Mouse (Mus musculus) liver, embryonic 12.5 days (tissue): ENCODE results near the gene Gm10338. TPM values are rescaled to one million over a fixed set of nuclear protein-coding genes. Genes with fewer than 3 reads are reported as not detected.
"Not testable (repeated sequence)": the region's sequence is repeated elsewhere in the genome, so short reads cannot be mapped to it uniquely, and the experiment has no call there.

Experiments used
- ATAC-seq: fragments of 200-750 bp; cut with Nextera tagmentation; 2 replicates; pipeline ENCODE4 v1.8.0; 2017; ENCODE audit warnings: moderate number of reproducible peaks, mild to moderate bottlenecking, moderate library complexity
- H3K27ac ChIP-seq: fragments of 300-500 bp; sonication (generic); 2 replicates; pipeline ENCODE4 v1.5.1; 2016; ENCODE audit warnings: mild to moderate bottlenecking
- H3K27me3 ChIP-seq: fragments of 300-500 bp; sonication (generic); replicated peaks from 2 replicates; pipeline ENCODE4 v1.6.1; 2016; ENCODE audit warnings: mild to moderate bottlenecking, moderate library complexity
- H3K36me3 ChIP-seq: fragments of 300-500 bp; sonication (generic); 2 replicates; pipeline ENCODE4 v1.6.1; 2016; ENCODE audit warnings: mild to moderate bottlenecking, moderate library complexity
- H3K4me1 ChIP-seq: fragments of 300-500 bp; sonication (generic); 2 replicates; pipeline ENCODE4 v1.6.1; 2016
- H3K4me2 ChIP-seq: fragments of 300-500 bp; sonication (generic); 2 replicates; pipeline ENCODE4 v1.6.1; 2016; ENCODE audit warnings: mild to moderate bottlenecking, moderate library complexity
- H3K4me3 ChIP-seq: fragments of 300-500 bp; sonication (generic); 2 replicates; pipeline ENCODE4 v1.5.1; 2016; ENCODE audit warnings: mild to moderate bottlenecking, moderate library complexity
- H3K9ac ChIP-seq: fragments of 300-500 bp; sonication (generic); 2 replicates; pipeline ENCODE4 v1.6.1; 2016; ENCODE audit warnings: mild to moderate bottlenecking, moderate library complexity
- H3K9me3 ChIP-seq: fragments of 300-500 bp; sonication (generic); replicated peaks from 2 replicates; pipeline ENCODE4 v1.6.1; 2016; ENCODE audit warnings: mild to moderate bottlenecking, moderate library complexity
- WGBS: fragments of 180-500 bp; shearing (Covaris S2); methylation state at CpG from one replicate; pipeline ENCODE4 v1.1.7; 2016; ENCODE audit not compliant: insufficient replicate concordance; 5-methylcytosine and 5-hydroxymethylcytosine counted together
- polyA plus RNA-seq: library from polyadenylated mRNA; unstranded; fragments of >200 nt; fragmentation: Nextera tagmentation; extraction: Ambion mirVana; gene quantifications from 2 replicates; pipeline ENCODE4 v1.2.1, GENCODE M21; 2016

Gm10338 gene
- not detected in 2 replicates for polyA plus RNA-seq

DNA sequence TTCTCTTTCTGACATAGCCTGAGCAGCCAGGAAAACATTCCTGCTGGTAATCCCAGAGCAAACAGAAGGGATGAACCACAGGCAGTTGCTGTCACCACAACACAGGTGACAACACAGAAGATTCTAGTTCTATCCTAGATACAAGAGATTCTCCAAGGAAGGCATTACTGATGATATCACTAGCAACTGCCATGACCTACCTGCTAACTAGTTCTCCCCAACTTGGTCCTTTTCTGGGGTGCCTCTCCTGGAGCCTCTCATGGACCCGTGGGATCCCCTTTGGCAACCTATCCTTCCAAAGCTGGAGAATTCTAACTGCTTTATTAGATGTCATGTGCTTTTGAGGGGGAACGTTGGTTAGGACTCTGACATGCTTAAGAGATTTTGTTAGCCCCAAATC lies at the start of gene Gm10338:
TSS of gene Gm10338 (minus strand) at position 101 of the 400 bp plus-strand sequence.
- H3K4me3 ChIP-seq, H3K9me3 ChIP-seq, H3K4me2 ChIP-seq, H3K27ac ChIP-seq, H3K27me3 ChIP-seq, H3K9ac ChIP-seq, H3K4me1 ChIP-seq, ATAC-seq, H3K36me3 ChIP-seq: not testable (repeated sequence)
- no CpG with 5 or more reads among the region's 2 CpGs for WGBS

DNA sequence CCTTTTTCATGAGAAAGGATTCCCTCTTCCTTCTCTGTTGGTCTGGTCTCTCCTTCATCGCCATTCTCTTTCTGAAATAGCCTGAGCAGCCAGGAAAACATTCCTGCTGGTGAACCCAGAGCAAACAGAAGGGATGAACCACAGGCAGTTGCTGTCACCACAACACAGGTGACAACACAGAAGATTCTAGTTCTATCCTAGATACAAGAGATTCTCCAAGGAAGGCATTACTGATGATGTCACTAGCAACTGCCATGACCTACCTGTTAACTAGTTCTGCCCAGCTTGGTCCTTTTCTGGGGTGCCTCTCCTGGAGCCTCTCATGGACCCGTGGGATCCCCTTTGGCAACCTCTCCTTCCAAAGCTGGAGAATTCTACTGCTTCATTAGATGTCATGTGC lies 48.5 kb upstream of the Gm10338 start, which contains the start of gene Gm10128:
TSS of gene Gm10128 (minus strand) at position 101 of the 400 bp plus-strand sequence.
- WGBS = no CpG with 5 or more reads among the region's 2 CpGs
- not testable (repeated sequence) for H3K4me1 ChIP-seq, H3K9me3 ChIP-seq, H3K9ac ChIP-seq, H3K27ac ChIP-seq, H3K4me2 ChIP-seq, ATAC-seq, H3K4me3 ChIP-seq, H3K27me3 ChIP-seq, H3K36me3 ChIP-seq

DNA sequence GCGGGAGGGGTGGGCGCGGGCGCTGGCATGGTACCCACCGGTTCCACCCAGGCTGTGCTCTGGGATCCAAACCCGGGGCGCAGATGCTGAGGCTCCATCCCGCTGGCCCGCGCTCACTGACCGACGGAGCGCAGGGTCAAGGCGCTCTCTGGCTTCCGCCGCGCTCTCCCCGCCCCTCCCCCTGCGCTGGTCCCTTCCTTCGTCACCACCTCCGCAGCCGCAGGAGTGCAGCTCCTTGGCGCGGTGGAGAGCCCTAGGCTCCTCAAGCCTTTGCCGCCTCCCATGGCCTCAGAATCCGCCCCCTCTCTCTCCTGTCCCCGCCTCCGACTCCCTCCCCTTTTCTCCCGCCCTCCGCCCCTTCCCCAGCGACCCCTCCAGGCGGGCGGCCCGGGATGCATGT lies 27.0 kb downstream of the Gm10338 start, which contains the start of gene Gm3558:
TSS of gene Gm3558 (minus strand) at position 185 of the 400 bp plus-strand sequence.
- ATAC-seq, H3K27ac ChIP-seq, H3K9ac ChIP-seq, H3K4me3 ChIP-seq, H3K27me3 ChIP-seq, H3K4me1 ChIP-seq, H3K36me3 ChIP-seq, H3K9me3 ChIP-seq: not testable (repeated sequence)
- peak within 1 kb of the TSS; percentile 53 for H3K4me2 ChIP-seq
- no CpG with 5 or more reads among the region's 34 CpGs for WGBS

DNA sequence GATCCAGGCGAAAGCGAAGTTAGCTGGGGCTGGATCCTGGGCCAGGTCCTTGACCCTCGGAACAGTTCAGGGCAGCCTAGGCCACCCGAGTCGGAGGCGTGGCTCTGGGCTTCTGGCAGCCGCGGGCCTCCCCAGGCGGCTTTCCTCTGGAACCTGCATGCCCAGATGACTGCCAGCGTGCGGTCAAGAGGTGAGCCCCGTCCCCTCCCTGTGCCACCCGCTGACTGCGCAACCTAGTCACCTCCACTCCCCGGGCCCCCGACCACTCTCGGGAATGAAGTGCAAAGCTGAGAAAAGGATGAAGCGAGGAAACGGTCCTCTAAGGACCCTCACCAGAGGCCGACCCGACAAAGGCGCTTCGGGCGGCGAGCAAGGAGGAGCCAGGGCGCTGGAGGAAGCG lies 27.5 kb downstream of the Gm10338 start:
- not testable (repeated sequence) for H3K4me1 ChIP-seq, H3K9ac ChIP-seq, H3K27ac ChIP-seq, ATAC-seq, H3K4me3 ChIP-seq, H3K36me3 ChIP-seq, H3K9me3 ChIP-seq, H3K27me3 ChIP-seq
- WGBS = 2% methylated on average over 19 of the region's 27 CpGs
- peak overlapping the region; percentile 53 for H3K4me2 ChIP-seq

DNA sequence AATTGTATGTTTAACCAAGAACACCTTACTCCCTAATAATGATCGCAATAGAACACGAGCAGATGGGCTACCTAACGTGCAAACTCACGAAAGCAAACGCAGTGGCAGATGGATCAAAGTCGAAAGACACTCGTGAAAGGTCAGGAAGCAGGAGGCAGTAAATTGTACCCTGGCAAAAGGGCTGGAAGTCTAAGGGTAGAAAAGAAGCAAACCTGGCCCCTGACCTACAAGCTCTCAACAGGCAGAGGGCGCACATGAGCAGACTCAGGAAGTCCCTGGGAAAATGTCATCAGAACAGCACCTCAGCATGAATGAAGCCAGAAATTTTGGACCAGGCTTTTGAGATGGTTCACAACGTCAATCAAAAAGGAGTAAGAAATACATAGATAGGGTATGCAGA lies 28.1 kb downstream of the Gm10338 start:
- ATAC-seq, H3K9ac ChIP-seq, H3K4me1 ChIP-seq, H3K36me3 ChIP-seq, H3K4me2 ChIP-seq, H3K9me3 ChIP-seq, H3K4me3 ChIP-seq, H3K27me3 ChIP-seq, H3K27ac ChIP-seq: not testable (repeated sequence)
- 9% methylated on average over 8 of the region's 9 CpGs for WGBS

Other genes with a start within 250 kb of the Gm10338 start
- gene Gm8374, start 230.5 kb downstream of the Gm10338 start, polyA plus RNA-seq = not detected in 2 replicates
- not detected in 2 replicates for gene Gm3755, start 144.7 kb downstream of the Gm10338 start, polyA plus RNA-seq
- gene Gm3752, start 111.8 kb downstream of the Gm10338 start, polyA plus RNA-seq = not detected in 2 replicates
- gene Gm3558, start 27.0 kb downstream of the Gm10338 start, polyA plus RNA-seq = 0.11 TPM in 1 of 2 replicates, not detected in the other
- not detected in 2 replicates for gene Gm10128, start 48.4 kb upstream of the Gm10338 start, polyA plus RNA-seq
- not detected in 2 replicates for gene Gm26661, start 196.0 kb upstream of the Gm10338 start, polyA plus RNA-seq
- 7.4 and 8.7 TPM in 2 replicates for gene Flnb, start 222.4 kb upstream of the Gm10338 start, polyA plus RNA-seq